Mouse (Mus musculus) ES-E14 (cell line): Measurements from ENCODE around the gene Sf3b5. TPM values are rescaled to one million over a fixed set of nuclear protein-coding genes. Genes with fewer than 3 reads are reported as not detected.

Source experiments
- DNase-seq: peaks from one replicate; pipeline ENCODE4 v3.0.0-alpha.2; 2013; ENCODE audit warnings: low read depth, low spot score
- H3K27ac ChIP-seq: 2 replicates; pipeline ENCODE4 v1.5.1; 2012; ENCODE audit warnings: low read depth, mild to moderate bottlenecking, low read length, moderate library complexity, mixed read lengths; ENCODE audit not compliant: poor library complexity, insufficient read depth, severe bottlenecking
- H3K36me3 ChIP-seq: 2 replicates; pipeline ENCODE4 v1.6.1; 2012; ENCODE audit warnings: mild to moderate bottlenecking, low read length, moderate library complexity, mixed read lengths; ENCODE audit not compliant: control insufficient read depth, poor library complexity, insufficient read depth, severe bottlenecking
- H3K4me1 ChIP-seq, 2 experiments: fragments of 150-350 bp in 1 of 2; sonication (generic) in 1 of 2; 2 replicates each; pipeline ENCODE4 v1.6.1; 2012; ENCODE audit warnings: low read length in 2 of 2, mild to moderate bottlenecking in 1 of 2, mixed read lengths in 1 of 2; ENCODE audit not compliant: control insufficient read depth in 2 of 2, insufficient read depth in 2 of 2, poor library complexity in 1 of 2
- H3K4me3 ChIP-seq, 2 experiments: fragments of 150-350 bp in 1 of 2; sonication (generic) in 1 of 2; 2 replicates each; pipeline ENCODE4 v1.5.1; 2012; ENCODE audit warnings: low read length in 2 of 2, low read depth in 1 of 2, mild to moderate bottlenecking in 1 of 2, mixed read lengths in 1 of 2; ENCODE audit not compliant: insufficient read depth in 1 of 2, poor library complexity in 1 of 2, severe bottlenecking in 1 of 2
- H3K9ac ChIP-seq: 2 replicates; pipeline ENCODE4 v1.6.1; 2012; ENCODE audit warnings: low read depth, mild to moderate bottlenecking, low read length, mixed read lengths; ENCODE audit not compliant: poor library complexity, insufficient read depth, severe bottlenecking
- H3K9me3 ChIP-seq: fragments of 150-350 bp; sonication (generic); 2 replicates; pipeline ENCODE4 v1.6.1; 2012; ENCODE audit warnings: low read depth, mild to moderate bottlenecking, low read length; ENCODE audit not compliant: control insufficient read depth, insufficient read depth
- CHD2 ChIP-seq: IDR thresholded peaks from 2 replicates; pipeline ENCODE4 v1.6.1; 2014; ENCODE audit warnings: mild to moderate bottlenecking, low read depth, low read length, inconsistent platforms
- HCFC1 ChIP-seq: IDR thresholded peaks from 2 replicates; pipeline ENCODE4 v1.6.1; 2012; ENCODE audit warnings: low read length, inconsistent platforms, borderline replicate concordance; ENCODE audit not compliant: insufficient read depth
- MAFK ChIP-seq: IDR thresholded peaks from 2 replicates; pipeline ENCODE4 v1.6.1; 2014; ENCODE audit warnings: mild to moderate bottlenecking, low read depth, low read length, inconsistent platforms; ENCODE audit not compliant: insufficient read depth
- ZC3H11A ChIP-seq: IDR thresholded peaks from 2 replicates; pipeline ENCODE4 v1.6.1; 2012; ENCODE audit warnings: low read depth, mild to moderate bottlenecking, inconsistent platforms, low read length, borderline replicate concordance
- ZNF384 ChIP-seq: IDR thresholded peaks from 2 replicates; pipeline ENCODE4 v1.6.1; 2012; ENCODE audit warnings: low read depth, low read length, inconsistent platforms
- in situ Hi-C, 2 experiments: fragments of 600-800 bp; cut with MboI; formaldehyde crosslinking; loops; one replicate each; pipeline ENCODE4 v1.15.1; 2025; ENCODE audit warnings: low sequenced_read_pairs in 2 of 2, inconsistent platforms in 1 of 2; ENCODE audit not compliant: unreplicated experiment in 2 of 2
- total RNA-seq: library from RNA; depleted of rRNA; stranded (reverse); fragments of 300-350 nt; gene quantifications from 2 replicates; pipeline ENCODE4 v1.2.3, GENCODE M21; 2012

The Sf3b5 gene
- total RNA-seq, 1 experiment, result 37.7 TPM

GRCm38 (mm10) chr10:12983516-12983915 lies 21.6 kb upstream of the Sf3b5 start:
- no peak overlapping the region for H3K27ac ChIP-seq
- no peak overlapping the region for H3K9ac ChIP-seq
- in situ Hi-C loops, result no loop called here
- H3K4me3 ChIP-seq, result no peak overlapping the region
- no peaks in the 10 kb centered on the region for H3K36me3 ChIP-seq
- TF ChIP-seq HCFC1, result no peak
- DNase-seq, result no peak
- H3K4me1 ChIP-seq, result no peaks in the 10 kb centered on the region
- H3K9me3 ChIP-seq, result no peaks in the 10 kb centered on the region

- H3K4me1 ChIP-seq, result no peaks in the 10 kb centered on the region
- TF ChIP-seq ZNF384, result no peak
- no peak for TF ChIP-seq CHD2
- TF ChIP-seq HCFC1, result no peak
- no peak for TF ChIP-seq ZC3H11A
- H3K36me3 ChIP-seq, result no peaks in the 10 kb centered on the region
- no peak overlapping the region for H3K4me3 ChIP-seq
- no peaks in the 10 kb centered on the region for H3K9me3 ChIP-seq
- DNase-seq, result no peak
- in situ Hi-C loops, result no loop called here
- H3K9ac ChIP-seq, result no peak overlapping the region
- no peak overlapping the region for H3K27ac ChIP-seq
Measured at GRCm38 (mm10) chr10:12985028-12985427, 20.1 kb upstream of the Sf3b5 start.

GRCm38 (mm10) chr10:12986485-12986884 lies 18.7 kb upstream of the Sf3b5 start:
- no peaks in the 10 kb centered on the region for H3K9me3 ChIP-seq
- H3K9ac ChIP-seq, result no peak overlapping the region
- H3K27ac ChIP-seq, result no peak overlapping the region
- in situ Hi-C loops, result no loop called here
- no peak overlapping the region for H3K4me3 ChIP-seq
- TF ChIP-seq ZNF384 (no peak), ZC3H11A (no peak), HCFC1 (no peak), CHD2 (no peak), MAFK (no peak)
- H3K36me3 ChIP-seq, result no peaks in the 10 kb centered on the region
- no peak for DNase-seq
- H3K4me1 ChIP-seq, result no peaks in the 10 kb centered on the region

- no peaks in the 10 kb centered on the region for H3K4me1 ChIP-seq
- H3K9ac ChIP-seq, result no peak overlapping the region
- in situ Hi-C loops, result no loop called here
- H3K9me3 ChIP-seq, result no peaks in the 10 kb centered on the region
- no peak for DNase-seq
- no peaks in the 10 kb centered on the region for H3K36me3 ChIP-seq
- H3K4me3 ChIP-seq, result no peak overlapping the region
- no peak overlapping the region for H3K27ac ChIP-seq
- TF ChIP-seq HCFC1, result no peak
- no peak for TF ChIP-seq ZNF384
- no peak for TF ChIP-seq CHD2
- TF ChIP-seq MAFK, result no peak
- no peak for TF ChIP-seq ZC3H11A
Measured at GRCm38 (mm10) chr10:12986943-12987342, 18.2 kb upstream of the Sf3b5 start.

- Histone ChIP-seq H3K9ac (no peak overlapping the region), H3K4me3 (no peak overlapping the region), H3K4me1 (peaks cover 0 to 8% of the 10 kb centered on the region in 2 experiments; a peak in 1 of 4 replicates), H3K27ac (no peak overlapping the region), H3K9me3 (no peaks in the 10 kb centered on the region), H3K36me3 (no peaks in the 10 kb centered on the region)
- no peak for DNase-seq
- in situ Hi-C loops, result no loop called here
- TF ChIP-seq ZNF384 (no peak), CHD2 (no peak), ZC3H11A (no peak), HCFC1 (no peak), MAFK (no peak)
Measured at GRCm38 (mm10) chr10:12991953-12992352, 13.2 kb upstream of the Sf3b5 start.
